Mouse (Mus musculus) heart, postnatal 36 days (tissue): ENCODE measurements around the gene Brd3. TPM values are rescaled to one million over a fixed set of nuclear protein-coding genes. Genes with fewer than 3 reads are reported as not detected.

Source experiments
- DNase-seq, 2 experiments: peaks; one replicate each; pipeline ENCODE4 v3.0.0; 2021 to 2022
- intact Hi-C: fragments of 180-260 bp; cut with DNase I; formaldehyde crosslinking; loops from one replicate; pipeline ENCODE4 v1.15.1; 2025
- total RNA-seq, 2 experiments: library from RNA; stranded (reverse); gene quantifications; 2 replicates each; pipeline ENCODE4 v1.2.3; 2021

Brd3 gene
- total RNA-seq, 2 experiments from 2014 or later = 33.1 to 33.9 TPM

DNA sequence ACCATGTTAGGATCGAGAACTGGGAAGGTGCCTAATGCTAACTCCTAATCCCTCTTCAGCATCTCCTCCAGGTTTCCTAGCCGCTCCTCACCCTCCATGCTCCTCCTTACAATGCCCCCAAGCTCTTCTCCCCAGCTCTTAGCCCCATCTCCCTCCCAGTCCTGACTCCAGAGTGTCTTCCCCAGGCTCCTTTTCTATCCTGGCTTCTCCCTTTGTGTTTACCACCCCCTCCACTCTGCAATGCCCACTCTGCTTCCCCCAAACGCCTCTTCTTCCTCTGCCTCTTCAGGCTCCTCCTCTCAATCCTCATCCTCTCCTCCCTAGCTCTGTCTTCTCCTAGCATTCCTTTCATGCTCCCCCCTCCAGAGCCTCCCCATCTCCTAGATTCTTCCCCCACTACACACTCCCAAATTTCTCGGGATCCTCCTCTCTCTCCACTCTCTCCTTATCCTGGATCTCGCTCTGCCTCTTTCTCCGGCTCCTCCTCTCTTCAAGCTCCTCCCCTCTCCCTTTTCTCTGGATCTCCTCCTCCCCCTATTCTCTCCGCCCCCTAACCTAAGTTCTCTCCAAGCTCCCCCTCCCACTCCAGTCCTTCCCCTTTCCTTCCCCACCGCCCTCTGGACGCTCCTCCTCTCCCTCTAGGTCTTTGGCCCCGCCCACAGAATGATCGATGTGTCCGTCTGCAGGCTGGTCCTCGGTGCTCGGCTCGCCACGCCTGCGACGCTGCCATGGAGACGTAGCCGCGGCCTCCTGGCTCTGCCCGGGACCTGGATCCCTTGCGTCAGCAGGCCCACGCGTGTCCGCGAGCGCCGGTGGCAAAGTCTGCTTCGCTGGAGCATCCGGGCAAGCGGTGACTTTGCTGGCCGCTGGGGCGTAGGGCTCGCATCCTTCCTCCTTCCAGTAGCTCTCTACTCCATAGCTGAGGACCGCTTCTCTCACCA lies 65.4 kb downstream of the Brd3 start, which contains the start of gene Brd3os:
Brd3os (plus strand) TSS at position 558 of the 941 bp plus-strand sequence.
- intact Hi-C loops = loop anchor here (2.0 to 10.0 kb wide), 2 partner anchors 73 to 537 kb away; partner anchors contain the start of genes Surf6 and Wdr5
- peak; percentile 88 to 89 for DNase-seq

DNA sequence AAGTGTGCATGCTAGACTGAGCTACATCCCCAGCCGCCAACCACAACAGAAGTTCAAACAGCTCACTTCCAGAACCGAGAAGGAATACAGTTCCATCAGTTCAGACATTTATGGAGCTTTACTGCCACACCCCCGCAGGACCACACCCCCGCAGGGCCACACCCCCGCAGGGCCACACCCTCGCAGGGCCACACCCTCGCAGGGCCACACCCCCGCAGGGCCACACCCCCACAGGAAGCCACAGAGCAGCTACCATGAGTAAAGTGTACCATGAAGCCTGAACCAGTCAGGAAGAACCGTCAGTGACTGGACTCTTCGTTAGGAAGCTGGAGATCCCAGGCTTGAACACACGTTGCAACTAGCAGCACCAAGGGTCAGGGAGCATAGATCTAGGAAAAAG lies 69.2 kb downstream of the Brd3 start:
- no peak for DNase-seq
- intact Hi-C loops = no loop called here

DNA sequence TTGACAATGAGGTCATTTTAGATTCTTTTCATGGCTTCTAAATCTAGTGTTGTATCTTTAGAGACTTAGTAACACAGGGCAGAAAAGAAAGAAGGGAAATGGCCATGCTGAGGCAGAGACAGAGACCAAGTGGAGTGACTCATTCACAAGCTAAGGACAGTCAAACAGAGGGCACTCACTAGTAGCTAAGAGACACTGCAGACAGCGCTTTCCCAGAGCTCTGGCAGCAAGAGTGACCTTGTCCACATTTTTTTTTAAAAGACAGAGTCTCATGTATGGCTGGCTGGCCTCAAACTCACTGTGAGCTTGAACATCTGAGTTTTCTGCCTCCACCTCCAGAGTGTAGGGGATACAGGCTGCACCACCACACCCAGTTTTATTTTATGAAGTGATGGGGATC lies 69.6 kb downstream of the Brd3 start:
- no peak for DNase-seq
- intact Hi-C loops = no loop called here

DNA sequence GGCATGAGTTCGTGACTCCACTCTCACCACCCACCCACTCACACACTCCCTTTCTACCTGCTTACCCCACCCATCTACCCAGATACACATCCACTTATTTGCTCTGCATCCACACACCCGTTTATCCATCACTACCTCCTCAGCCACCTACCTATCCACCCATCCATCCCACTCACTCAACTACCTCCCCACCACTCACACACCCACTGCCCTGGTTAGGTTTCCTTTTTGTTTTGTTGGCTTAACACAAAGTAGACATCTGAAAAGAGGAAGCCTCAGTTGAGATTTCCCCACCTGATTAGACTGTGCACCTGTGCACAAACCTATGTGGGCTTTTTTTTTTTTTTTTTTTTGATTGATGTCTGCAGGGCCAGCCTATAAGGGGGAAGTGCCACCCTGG lies 74.9 kb downstream of the Brd3 start:
- intact Hi-C loops = no loop called here

DNA sequence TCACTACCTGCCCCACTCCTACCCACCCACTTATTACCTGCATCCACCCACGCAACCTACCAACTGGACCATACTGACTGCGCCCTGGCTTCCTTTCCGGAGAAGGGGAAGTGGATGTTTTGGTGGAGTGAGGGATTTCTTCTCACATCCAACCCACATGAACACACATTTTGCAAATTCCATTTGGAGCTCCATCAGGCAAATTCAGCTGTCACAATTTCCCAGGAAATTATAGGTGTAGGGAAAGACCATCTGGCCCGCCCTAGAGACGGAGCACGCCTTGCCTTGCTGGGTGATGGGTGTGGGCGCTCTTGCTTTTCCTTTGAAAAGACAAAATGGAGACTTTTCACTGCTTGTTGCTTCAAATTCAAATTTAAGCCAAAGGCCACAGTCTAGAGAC lies 76.8 kb downstream of the Brd3 start:
- no peak for DNase-seq
- intact Hi-C loops = no loop called here

More for the DNA sequence above, 74.9 kb downstream of the Brd3 start:
- DNase-seq = no peak

DNA sequence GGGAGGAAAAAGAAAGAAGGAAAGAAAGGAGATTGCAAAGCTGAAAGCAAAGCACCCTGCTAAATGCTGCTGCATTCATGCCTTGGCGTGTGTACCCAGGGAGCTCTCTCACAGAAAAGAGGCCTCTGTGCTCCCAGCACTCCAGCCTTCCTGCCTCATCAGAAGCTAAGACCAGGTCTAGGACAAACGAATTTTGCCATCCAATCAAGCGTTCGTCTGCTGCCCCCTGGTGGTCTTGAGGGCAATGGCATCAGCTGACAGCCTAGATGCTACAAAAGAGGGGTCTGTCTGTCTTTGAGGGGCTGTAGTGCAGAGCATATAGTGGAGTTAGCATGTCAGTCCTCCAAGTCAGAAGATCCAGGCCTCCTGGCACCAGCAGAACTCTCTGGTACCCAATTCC lies 79.4 kb downstream of the Brd3 start:
- DNase-seq = peak; percentile 87 to 92
- intact Hi-C loops = loop anchor here (1.0 kb wide), 1 partner anchor 139 kb away; no protein-coding TSS in a partner anchor

DNA sequence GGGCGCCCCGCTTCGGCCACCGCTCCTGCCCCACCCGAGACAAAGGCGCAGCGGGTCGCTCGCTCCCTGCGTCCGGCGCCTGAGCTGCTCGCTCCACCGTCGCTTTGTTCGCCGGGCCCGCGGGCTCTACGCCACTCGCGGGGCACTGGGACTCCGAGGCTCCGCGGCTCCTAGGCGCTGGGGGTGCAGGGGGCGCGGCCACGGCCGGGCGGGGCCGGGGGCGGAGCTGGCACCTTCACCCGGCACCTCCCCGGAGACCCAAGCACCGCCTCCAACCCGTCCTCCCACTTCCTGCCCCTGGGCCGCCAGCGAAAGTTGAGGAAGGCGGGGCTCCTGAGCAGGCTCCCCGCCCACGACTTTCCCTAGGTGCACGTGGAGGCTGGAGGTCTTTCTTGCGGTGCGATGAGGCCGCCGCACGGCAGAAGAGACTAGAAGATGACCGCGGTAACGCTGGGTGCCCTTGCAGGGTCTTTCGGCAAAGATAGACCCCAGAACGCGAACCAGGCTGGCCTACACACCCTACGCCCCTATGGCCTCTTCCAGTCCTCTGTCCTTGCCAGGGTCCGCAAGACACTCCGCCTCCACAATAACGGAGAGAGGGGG lies 80.5 kb downstream of the Brd3 start, which contains the start of gene Vav2:
Vav2 (minus strand) TSS at position 179 of the 603 bp plus-strand sequence.
- peak; percentile 91 to 93 for DNase-seq
- intact Hi-C loops = no loop called here

DNA sequence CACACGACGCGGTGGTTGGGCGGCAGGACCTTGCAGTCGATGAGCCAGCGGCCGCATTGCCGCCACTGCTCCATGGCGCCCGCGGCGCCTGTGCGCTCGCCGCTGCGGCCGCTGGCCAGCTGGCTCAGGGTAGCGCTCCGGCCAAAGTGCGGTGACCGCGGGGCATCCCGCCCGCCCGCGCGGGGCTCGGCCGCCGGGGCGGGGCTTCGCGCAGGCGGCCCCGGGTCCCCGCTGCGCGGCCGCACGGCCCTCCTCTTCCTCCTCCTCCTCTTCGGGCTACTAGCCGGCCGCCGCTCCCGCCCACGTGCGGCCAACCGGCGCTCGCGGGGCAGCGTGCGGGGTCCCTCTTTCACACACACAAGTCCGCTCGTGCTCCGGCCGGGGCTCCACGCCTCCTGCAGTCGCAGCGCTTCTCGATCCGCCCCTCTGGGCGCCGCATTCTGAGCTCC lies 81.0 kb downstream of the Brd3 start:
- intact Hi-C loops = no loop called here
- no peak for DNase-seq

DNA sequence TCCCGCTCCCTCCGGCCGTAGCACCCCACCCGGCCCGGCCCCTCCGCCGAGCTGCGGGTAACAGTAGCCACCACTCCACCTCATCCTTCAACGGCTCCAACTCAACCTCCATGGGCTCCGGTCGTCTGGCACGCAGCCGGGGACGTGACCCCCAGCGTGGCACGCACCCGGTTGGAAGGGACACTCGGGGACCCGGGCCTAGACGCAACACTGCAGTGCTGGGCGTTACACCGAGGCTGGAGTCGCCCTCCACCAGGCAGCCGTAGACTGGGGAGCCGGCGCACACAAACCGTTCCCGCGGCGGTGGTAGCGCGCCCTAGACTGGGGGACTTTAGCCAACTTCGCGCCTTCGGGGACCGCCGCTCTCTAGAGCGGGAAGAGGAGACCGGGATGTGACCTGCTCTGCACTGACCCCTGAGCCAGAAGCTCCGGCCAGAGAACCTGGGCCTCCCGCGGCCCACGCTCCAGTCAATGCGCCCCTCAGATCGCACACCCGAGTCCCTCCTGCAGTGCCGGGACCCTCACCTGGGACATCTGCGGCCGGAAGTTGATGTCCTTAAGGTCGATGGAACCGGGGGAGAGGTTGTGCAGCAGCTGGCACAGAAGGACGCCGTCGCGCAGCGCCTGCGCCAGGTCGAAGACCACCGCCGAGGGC lies 81.6 kb downstream of the Brd3 start:
- DNase-seq = peak in 1 of 2 experiments; percentile 56
- intact Hi-C loops = no loop called here

DNA sequence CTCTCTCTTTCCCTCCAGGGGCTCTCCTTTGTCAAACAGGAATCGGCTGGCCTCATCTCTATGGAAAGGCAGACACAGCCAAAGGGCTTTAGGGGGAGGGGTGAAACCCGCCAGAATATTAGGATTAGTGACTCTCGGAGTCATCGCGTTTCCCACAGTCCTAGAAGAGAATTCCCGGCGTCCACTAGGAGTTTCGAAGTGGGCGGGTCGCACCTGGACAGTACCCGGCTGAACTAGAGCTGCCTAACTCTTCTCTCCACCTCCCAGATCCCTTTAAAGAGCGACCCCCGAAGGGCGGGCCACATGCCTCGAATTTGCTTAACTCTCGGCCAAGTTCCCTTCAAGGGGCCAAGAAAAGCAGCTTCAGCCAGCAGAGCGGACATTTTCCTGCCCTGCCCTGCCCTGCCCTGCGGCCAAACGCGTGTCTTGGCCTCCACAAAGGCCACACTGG lies 82.3 kb downstream of the Brd3 start:
- intact Hi-C loops = no loop called here
- DNase-seq = peak in 1 of 2 experiments; percentile 40

DNA sequence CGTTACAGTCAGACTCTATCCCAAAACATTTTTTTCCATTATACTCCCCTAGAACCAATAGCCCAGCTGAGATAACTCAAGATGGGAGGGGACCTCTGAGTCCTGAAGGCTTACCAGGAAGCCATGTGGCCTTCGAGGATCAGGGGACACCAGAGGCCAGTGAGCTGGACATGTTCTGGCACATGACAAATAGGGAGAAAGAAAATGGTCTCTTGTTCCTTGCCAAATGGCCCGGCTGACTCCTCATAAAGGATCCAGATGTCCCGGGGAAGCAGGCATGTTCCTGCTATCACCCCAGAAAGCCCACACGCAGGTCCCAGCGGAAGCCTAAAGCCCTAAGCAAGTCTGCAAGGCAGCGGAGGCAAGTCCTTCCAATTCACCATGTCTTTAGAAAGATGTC lies 83.9 kb downstream of the Brd3 start:
- intact Hi-C loops = no loop called here
- DNase-seq = peak in 1 of 2 experiments; percentile 48

DNA sequence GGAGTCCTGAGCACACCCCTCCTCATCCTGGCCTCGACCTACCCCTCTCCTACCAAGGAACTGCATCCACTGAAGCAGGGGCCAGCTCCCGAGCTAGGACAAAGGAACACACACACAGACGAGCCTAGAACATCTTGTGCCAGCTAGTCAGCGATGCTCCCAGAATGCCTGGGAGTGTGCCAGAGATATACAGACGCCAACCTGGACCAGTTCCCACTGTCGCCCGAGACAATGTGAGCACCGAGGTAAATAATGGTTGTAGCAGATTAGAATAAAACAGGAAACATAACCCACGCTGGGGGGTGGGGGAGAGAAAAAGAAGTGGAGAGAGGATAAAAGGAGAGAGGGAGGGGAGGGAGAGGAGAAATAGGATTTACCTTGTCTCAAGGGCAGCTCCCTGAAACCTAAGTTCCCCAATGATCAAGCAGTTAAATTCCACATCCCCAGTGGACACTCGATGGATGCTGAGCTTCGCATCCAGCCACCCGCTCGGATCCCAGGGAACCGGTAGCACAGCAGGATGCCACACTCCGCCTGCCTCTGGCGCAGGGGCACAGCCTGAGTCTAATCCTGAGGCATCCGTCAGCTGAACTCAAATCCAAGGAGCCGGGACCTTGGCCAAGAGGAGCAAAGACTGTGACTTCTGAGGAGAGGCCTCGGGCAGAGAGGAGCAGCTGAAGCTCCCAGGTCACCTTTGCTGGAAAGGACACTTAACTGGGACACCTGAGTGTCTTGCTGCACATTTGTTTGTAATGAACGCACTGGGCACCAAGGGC lies 86.0 kb downstream of the Brd3 start:
- intact Hi-C loops = no loop called here
- DNase-seq = peak; percentile 62 to 68

DNA sequence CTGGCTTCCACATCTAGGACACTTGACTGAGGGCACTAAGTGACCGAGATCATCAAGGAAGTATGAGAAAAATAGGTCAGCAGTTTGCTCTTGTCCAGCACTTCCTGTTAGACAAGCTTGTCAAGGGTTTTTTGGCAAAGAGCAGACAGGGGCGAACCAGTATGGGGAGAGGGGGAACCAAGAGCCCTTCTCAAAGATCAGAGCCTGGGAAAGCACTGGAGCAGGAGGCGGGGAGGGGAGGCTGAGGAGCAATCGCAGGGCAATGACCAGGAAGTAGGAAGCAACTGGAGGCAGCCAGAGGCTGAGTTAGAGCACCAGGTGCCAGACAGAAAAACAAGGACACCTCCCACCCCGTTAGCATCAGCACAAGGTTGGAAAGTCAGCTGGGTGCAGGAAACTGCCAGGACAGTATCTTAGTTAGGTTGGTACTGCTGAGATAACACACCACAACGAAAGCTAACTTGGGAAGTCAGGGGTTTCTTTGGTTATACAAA lies 88.8 kb downstream of the Brd3 start:
- intact Hi-C loops = no loop called here
- peak in 1 of 2 experiments; percentile 36 for DNase-seq

DNA sequence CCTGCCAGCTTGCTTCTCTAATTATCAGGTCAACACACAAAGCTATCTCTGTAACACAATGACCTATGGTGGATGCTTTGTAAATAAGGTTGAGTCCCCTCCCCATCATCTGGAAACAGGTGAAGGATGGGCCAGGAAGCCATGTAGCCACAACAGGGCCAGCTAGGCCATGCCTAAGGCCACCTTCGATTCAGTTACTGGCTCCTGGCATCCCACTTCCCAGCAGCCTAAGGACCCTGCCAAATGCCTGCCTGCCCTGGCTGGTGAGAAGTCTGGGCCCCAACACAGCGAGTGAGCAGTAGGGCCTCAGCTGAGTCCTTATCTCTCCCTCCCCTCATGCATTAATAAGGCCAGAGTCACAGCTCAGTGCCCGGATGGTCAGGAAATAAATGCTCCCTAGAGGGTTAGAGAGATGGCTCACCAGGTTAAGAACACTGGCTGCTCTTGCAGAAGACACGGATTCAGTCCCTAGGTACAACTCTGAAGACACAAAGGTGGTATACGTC lies 89.8 kb downstream of the Brd3 start:
- peak in 1 of 2 experiments; percentile 19 for DNase-seq
- intact Hi-C loops = no loop called here

DNA sequence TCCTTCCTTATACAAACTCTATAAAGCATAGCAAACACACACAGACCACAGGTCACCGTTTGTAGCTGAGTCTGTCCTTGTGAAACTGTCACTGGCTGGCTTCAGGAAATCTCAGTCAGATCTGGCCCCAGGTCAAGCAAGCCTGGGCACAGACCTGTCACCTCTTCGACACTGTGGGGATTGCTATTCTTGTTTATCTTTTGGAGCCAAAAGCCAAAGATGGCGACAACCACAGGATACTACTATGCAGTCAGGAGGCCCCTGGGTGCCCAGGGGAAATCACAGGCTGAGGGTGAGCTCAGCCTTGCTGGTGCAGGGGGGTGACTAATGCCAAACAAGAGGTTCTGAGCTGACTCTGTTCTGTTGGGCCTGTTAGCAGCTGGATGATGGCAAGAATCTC lies 91.0 kb downstream of the Brd3 start:
- intact Hi-C loops = no loop called here
- peak in 1 of 2 experiments; percentile 44 for DNase-seq

DNA sequence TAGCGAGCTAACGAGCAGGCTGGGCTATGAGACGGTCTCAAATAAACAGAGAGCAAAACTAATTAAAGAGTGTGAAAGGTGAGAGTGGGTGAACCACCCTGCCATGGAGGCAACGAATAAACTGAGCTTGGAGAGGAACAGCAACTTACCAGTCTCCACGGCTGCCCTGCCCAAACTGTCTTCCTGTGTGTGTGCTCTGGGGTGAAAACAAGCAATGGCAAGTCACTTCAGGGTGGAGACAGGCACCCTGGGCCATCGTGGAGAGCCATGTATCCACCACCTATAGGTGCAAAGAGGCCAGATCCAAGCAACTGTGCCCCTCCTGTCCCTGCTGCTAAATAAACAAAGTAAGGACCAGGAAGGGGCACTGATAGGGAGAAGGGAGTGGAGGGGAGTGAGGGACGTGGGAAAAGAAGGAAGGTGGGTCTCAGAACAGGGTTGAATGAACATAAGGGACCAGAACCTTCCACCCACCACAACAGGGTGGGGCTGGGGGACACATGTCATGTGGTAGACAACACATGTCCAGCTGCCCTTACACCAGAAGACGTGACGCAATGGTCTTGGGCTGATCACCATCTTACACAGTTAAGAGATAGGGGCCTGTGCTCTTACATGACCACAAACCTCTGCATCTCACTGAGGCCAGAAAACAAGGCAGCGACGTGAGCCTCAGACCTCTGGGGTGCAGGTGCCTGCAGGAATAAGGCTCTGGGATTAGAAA lies 92.2 kb downstream of the Brd3 start:
- DNase-seq = no peak
- intact Hi-C loops = no loop called here

DNA sequence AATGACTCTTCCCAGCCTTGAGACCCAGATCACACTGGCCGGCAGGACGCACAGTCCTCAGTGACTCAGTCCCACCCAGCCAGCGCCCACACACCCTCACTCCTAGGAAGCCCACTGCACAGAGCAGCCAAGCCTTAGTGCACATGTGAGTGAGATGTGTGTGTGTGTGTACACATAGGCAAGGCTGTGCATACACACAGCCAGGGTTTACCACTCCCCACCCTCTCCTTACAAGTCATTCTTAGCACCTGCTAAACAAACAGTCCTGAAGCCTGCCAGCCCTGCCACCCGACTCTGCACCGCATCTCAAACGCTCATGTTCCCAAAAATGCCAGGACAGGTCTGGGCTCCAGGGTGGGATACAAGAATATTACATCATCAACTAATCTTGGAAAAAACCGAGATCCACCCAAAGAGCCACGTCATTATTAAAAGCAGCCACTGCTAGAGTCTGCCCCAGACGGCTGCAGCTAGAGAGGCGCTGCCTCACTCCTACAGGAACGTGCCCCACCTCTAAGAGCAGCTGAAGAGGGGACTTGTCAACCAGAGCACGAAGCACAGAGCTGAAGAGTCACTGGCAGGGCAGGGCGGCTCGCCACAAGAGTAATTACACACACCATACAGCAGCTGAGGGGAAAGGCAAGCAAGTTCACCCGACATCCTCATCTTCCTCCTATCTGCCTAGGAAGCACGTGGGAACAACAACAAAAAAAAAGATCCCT lies 93.4 kb downstream of the Brd3 start:
- peak; percentile 26 to 28 for DNase-seq
- intact Hi-C loops = no loop called here

DNA sequence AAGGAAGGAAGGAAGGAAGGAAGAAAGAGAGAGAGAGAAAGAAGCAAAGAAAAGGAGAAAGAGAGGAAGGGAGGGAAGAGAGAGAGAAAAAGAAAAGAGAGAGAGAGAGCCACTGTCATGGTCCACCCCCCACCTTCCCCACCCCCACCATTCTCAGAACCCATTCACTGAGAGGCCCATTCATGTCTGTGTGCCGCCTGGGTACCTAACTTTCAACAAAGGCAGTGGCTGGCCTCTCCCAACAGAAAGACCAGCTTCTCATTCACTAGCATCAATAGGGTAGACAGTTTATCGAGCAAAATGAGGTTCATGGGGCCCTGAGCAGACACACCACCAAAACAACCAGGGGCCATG lies 93.9 kb downstream of the Brd3 start:
- intact Hi-C loops = no loop called here
- no peak for DNase-seq
